Mouse (Mus musculus) layer of hippocampus, adult 2 months (tissue): ENCODE data around the gene Dlec1. TPM values are rescaled to one million over a fixed set of nuclear protein-coding genes. Genes with fewer than 3 reads are reported as not detected.

ENCODE experiments used
- DNase-seq, 2 experiments: peaks; one replicate each; pipeline ENCODE4 v3.0.0; 2022; ENCODE audit warnings: low spot score in 2 of 2
- H3K27ac ChIP-seq: fragments of 200-600 bp; 2 replicates; pipeline ENCODE4 v1.8.1; 2022
- H3K4me3 ChIP-seq: fragments of 200-600 bp; 2 replicates; pipeline ENCODE4 v1.8.1; 2022; ENCODE audit warnings: mild to moderate bottlenecking
- CTCF ChIP-seq: fragments of 200-600 bp; conservative IDR thresholded peaks from 2 replicates; pipeline ENCODE4 v1.8.1; 2022; ENCODE audit warnings: antibody characterized with exemption, mild to moderate bottlenecking, moderate library complexity
- total RNA-seq, 2 experiments: library from RNA; stranded (reverse); gene quantifications; 2 replicates each; pipeline ENCODE4 v1.2.3; 2021

Dlec1 gene
- total RNA-seq, 2 experiments from 2014 or later = 3.0 to 3.3 TPM

- TF ChIP-seq CTCF = peak; percentile 61
- Histone ChIP-seq H3K27ac (peak within 1 kb of the TSS; percentile 94), H3K4me3 (peak within 1 kb of the TSS; percentile 71)
- peak; percentile 82 to 83 for DNase-seq
These were observed 8.6 kb upstream of the Dlec1 start, which contains the start of gene Plcd1 for GRCm38 (mm10) chr9:119093419-119094295. Plcd1 (minus strand) TSS chr9:119093502.

- Histone ChIP-seq H3K27ac (no peak overlapping the region), H3K4me3 (no peak overlapping the region)
- no peak for TF ChIP-seq CTCF
- DNase-seq = no peak
These were observed 7.7 kb upstream of the Dlec1 start for GRCm38 (mm10) chr9:119094462-119095109.

- H3K27ac ChIP-seq = peak overlapping the region; percentile 56
- peak; percentile 73 to 74 for DNase-seq
- no peak overlapping the region for H3K4me3 ChIP-seq
- peak; percentile 27; the same call in 1 of the 2 replicates for TF ChIP-seq CTCF
These were observed 1.9 kb upstream of the Dlec1 start for GRCm38 (mm10) chr9:119100177-119100898.

GRCm38 (mm10) chr9:119102783-119103113 is 470 bp downstream of the Dlec1 start:
- peak overlapping the region; percentile 52; the same call in 1 of the 2 replicates for H3K27ac ChIP-seq
- TF ChIP-seq CTCF = no peak
- H3K4me3 ChIP-seq = peak overlapping the region; percentile 71
- DNase-seq = no peak

- no peak for DNase-seq
- Histone ChIP-seq H3K4me3 (no peak overlapping the region), H3K27ac (no peak overlapping the region)
- peak; percentile 76 for TF ChIP-seq CTCF
These were observed 5.3 kb downstream of the Dlec1 start for GRCm38 (mm10) chr9:119107566-119107965.

GRCm38 (mm10) chr9:119109685-119110353 is 7.5 kb downstream of the Dlec1 start:
- Histone ChIP-seq H3K4me3 (no peak overlapping the region), H3K27ac (no peak overlapping the region)
- no peak for DNase-seq
- no peak for TF ChIP-seq CTCF

GRCm38 (mm10) chr9:119110640-119111039 is 8.4 kb downstream of the Dlec1 start:
- no peak for TF ChIP-seq CTCF
- no peak for DNase-seq
- H3K27ac ChIP-seq = no peak overlapping the region
- H3K4me3 ChIP-seq = no peak overlapping the region

- no peak for TF ChIP-seq CTCF
- DNase-seq = no peak
- Histone ChIP-seq H3K4me3 (no peak overlapping the region), H3K27ac (no peak overlapping the region)
These were observed 12.6 kb downstream of the Dlec1 start for GRCm38 (mm10) chr9:119114911-119115310.

- no peak overlapping the region for H3K27ac ChIP-seq
These were observed 17.3 kb downstream of the Dlec1 start for GRCm38 (mm10) chr9:119119409-119120167.

GRCm38 (mm10) chr9:119120168-119120560 is 17.9 kb downstream of the Dlec1 start:
- no peak for TF ChIP-seq CTCF
- Histone ChIP-seq H3K27ac (no peak overlapping the region), H3K4me3 (no peak overlapping the region)
- no peak for DNase-seq

More at GRCm38 (mm10) chr9:119119409-119120167, 17.3 kb downstream of the Dlec1 start:
- H3K4me3 ChIP-seq = no peak overlapping the region
- no peak for TF ChIP-seq CTCF
- no peak for DNase-seq

- Histone ChIP-seq H3K27ac (no peak overlapping the region), H3K4me3 (no peak overlapping the region)
- TF ChIP-seq CTCF = no peak
- DNase-seq = no peak
These were observed 20.5 kb downstream of the Dlec1 start for GRCm38 (mm10) chr9:119122596-119123369.
